Mouse (Mus musculus) naive thymus-derived CD4-positive, alpha-beta T cell, adult 2 months (primary cell): Measurements from ENCODE around the gene Tns3.
"Not testable (repeated sequence)": the region's sequence is repeated elsewhere in the genome, so short reads cannot be mapped to it uniquely, and the experiment has no call there.

Experiments
- DNase-seq: peaks from one replicate; pipeline ENCODE4 v3.0.0-alpha.2; 2011; ENCODE audit warnings: low read depth

Gene Tns3

GRCm38 (mm10) chr11:8622668-8623067 lies 41.7 kb downstream of the Tns3 start:
- no peak for DNase-seq

GRCm38 (mm10) chr11:8619111-8619510 lies 45.2 kb downstream of the Tns3 start:
- DNase-seq: not testable (repeated sequence)

- DNase-seq: no peak
These were observed 46.0 kb downstream of the Tns3 start for GRCm38 (mm10) chr11:8618301-8618700.

GRCm38 (mm10) chr11:8615436-8615835 lies 48.9 kb downstream of the Tns3 start:
- DNase-seq: no peak

GRCm38 (mm10) chr11:8610456-8610855 lies 53.9 kb downstream of the Tns3 start:
- DNase-seq: no peak

- no peak for DNase-seq
These were observed 54.5 kb downstream of the Tns3 start for GRCm38 (mm10) chr11:8609873-8610272.

GRCm38 (mm10) chr11:8607123-8607522 lies 57.2 kb downstream of the Tns3 start:
- DNase-seq: no peak

- DNase-seq: no peak
These were observed 59.4 kb downstream of the Tns3 start for GRCm38 (mm10) chr11:8604789-8605569.

- no peak for DNase-seq
These were observed 61.7 kb downstream of the Tns3 start for GRCm38 (mm10) chr11:8602606-8603005.

GRCm38 (mm10) chr11:8601411-8601821 lies 62.9 kb downstream of the Tns3 start:
- DNase-seq: no peak

GRCm38 (mm10) chr11:8595642-8596041 lies 68.7 kb downstream of the Tns3 start:
- DNase-seq: no peak

GRCm38 (mm10) chr11:8593172-8593571 lies 71.2 kb downstream of the Tns3 start:
- no peak for DNase-seq

GRCm38 (mm10) chr11:8591271-8591670 lies 73.1 kb downstream of the Tns3 start:
- DNase-seq: no peak

GRCm38 (mm10) chr11:8589226-8589905 lies 75.0 kb downstream of the Tns3 start:
- DNase-seq: no peak

- DNase-seq: no peak
These were observed 76.4 kb downstream of the Tns3 start for GRCm38 (mm10) chr11:8587941-8588340.

- no peak for DNase-seq
These were observed 77.2 kb downstream of the Tns3 start for GRCm38 (mm10) chr11:8586996-8587644.

GRCm38 (mm10) chr11:8586374-8586773 lies 78.0 kb downstream of the Tns3 start:
- no peak for DNase-seq

GRCm38 (mm10) chr11:8585686-8586085 lies 78.6 kb downstream of the Tns3 start:
- DNase-seq: no peak

- DNase-seq: no peak
These were observed 79.4 kb downstream of the Tns3 start for GRCm38 (mm10) chr11:8584925-8585324.

- DNase-seq: no peak
These were observed 80.0 kb downstream of the Tns3 start for GRCm38 (mm10) chr11:8584307-8584706.

- DNase-seq: no peak
These were observed 81.2 kb downstream of the Tns3 start for GRCm38 (mm10) chr11:8583137-8583536.

- DNase-seq: no peak
These were observed 82.0 kb downstream of the Tns3 start for GRCm38 (mm10) chr11:8582101-8582920.
